Mouse (Mus musculus) retina, adult 2 months (tissue): Measurements from ENCODE around the gene Ripply3.

Source experiments
- DNase-seq: peaks from one replicate; pipeline ENCODE4 v3.0.0-alpha.2; 2012; ENCODE audit warnings: low read depth, low spot score

Ripply3 gene

DNA sequence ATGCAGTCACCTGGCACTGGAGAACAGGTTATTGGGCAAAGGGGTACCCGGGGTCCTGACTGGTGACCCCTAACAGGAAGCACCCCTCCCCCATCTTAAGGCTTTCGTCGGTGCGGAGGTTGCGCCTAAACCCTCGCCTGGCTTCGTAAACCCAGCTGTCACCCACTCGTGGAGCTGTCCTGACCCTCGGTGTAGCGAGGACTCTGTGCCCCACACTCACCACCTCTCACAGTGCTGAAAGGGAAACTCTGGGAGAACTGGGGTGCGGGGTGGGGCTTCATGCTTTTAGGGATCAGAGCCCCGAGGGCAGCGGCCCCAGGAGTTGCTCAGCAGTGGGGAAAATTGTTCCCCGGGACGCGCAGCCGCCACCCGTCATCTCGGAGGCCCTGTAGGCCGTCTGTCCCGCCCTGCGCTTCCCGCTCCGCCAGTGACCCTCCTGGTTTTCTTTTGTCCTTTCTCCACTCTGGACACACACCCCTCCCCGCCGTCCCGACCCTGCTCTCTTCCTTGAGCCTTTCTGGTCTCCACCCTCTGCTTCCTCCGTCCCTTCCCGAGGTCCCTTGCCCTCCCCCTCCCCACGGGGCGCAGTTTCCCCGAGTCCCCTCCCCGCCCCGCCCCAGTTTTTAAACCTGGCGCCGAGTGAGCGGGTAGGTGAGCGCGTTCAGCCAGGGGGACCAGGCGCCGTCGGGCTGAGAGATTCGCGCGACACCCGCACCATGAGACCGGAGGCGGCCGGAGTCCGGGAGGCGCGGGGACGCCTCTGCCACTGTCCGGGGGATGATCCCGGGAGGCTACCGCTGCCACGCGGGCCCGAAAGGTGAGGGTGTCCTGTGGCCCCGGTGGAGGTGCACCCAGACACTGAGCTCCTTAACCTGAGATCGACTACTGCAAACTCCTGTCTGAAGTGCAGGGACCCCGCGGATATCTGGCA lies at the start of gene Ripply3:
Ripply3 (plus strand) TSS at position 640 of the 931 bp plus-strand sequence.
- no peak for DNase-seq

DNA sequence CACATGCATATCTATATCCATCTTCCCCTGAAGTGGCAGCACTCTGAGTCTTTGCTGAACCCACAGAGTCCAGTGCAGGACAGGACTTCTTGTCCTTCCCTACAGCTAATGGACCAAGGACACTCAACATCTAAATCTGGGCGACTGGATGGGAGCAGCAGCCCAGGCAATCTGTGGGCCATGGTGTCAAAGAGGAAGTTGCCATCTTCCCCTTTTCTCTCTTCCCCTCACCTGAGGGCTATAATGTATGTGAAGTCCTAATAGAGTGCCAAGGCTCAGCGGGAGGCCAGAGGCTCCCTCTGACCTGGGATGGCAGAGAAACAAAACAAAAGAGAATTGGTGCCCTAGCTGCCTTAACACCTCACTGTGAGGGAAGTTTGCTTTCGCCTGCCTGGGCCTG lies 44.2 kb upstream of the Ripply3 start:
- no peak for DNase-seq

DNA sequence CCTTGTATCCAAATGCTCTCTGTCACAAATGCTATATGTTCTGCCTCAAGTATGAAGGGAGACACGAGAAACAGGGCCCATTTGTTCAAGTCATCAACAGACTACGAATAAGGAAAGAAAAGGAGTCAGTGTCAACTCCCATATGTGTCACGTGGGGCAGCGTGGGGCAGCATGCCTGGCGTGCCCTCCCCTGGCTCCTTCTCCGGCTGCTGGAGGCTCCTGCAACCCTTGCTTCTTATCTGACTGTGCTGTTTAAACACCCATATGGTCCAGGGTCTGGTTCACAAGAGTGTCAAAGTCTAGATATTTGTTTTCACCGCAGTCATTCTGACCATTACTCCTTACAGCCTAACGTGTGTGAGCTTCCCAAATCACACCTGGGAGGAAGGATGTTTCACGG lies 40.4 kb upstream of the Ripply3 start:
- no peak for DNase-seq

DNA sequence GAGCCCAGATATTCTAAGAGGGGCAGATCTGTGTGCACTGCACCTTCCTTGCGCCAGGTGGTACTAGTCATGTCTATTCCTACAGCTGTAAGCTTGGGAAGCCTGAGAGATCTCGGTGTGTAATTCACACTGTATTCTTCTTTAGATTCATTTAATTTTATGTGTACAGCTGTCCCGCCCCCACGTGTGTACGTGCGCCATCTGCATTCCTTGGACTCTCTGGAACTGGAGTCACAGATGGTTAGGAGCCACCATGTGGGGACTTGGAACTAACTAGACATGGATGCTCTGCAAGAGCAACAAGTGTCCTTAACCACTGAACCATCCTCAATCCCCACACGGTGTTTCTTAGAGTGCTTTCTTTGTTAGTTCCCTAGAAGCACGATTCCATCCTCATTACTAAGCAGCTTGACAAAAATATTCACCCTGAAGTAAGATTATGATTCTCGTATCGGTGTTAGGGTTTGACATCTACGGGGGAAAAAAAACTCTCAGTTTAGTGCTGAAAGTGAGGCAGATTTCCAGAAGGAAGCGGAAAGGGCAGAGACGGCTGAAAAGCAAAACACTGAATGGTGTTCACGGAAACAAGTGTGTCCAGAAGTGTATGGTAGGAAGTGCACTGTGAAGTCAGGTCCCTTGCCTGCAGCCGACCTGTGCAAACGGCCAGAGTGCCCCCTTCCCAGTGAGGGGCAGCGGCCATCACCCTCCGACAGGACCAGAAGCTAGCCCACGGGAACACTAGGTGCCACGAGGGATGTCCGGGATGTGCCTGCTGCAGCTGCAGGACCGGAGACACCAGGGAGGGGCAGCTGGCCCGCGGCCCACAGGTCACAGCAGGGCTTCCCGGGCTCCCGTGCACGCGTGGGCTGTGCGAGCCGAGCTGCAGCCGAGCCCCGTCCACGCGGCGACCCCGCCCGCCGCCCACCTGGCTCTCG lies 38.8 kb upstream of the Ripply3 start:
- DNase-seq = no peak

DNA sequence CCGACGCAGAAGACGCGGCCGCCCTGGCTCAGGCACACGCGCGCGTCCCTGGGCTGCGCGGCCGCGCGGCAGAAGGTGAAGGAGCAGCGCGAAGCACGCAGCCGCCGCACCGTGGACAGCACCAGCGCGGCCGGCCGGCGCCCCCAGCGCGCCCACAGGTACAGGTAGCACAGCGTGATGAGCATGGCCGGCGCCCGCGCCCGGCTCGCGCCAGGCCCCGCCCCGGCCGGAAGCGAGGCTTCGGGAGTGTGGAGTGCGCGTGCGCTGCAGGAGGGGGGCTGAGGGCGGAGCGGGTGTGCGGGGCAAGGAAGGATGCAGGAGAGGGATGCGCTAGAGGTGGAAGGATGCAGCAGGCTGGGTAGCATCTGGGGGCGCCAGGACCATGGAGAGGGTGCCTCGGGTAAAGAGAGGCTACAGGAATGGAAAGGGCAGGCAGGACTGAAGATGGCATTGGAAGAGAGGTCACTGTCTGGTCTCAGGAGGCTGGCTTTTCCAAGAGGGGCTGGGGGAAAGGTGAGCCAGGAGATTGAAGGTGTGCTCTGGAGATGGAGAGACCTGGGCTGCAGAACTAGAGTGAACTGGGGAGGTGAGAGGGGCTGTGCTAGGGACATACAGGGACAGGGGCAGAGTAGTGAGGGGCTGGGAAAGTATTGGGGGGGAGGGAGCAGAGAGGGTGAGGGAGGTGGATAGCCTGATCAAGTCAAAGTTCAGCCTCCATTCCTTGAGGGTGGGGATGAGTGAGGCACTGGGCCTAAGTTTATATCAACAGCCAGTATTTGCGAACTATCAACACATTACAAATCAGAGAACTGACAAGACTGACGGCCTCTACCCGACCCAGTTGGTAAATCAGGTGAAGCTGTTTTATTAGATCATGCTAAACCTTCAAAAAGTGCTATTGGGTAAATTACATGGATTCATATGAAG lies 37.9 kb upstream of the Ripply3 start:
- DNase-seq = peak; percentile 73

DNA sequence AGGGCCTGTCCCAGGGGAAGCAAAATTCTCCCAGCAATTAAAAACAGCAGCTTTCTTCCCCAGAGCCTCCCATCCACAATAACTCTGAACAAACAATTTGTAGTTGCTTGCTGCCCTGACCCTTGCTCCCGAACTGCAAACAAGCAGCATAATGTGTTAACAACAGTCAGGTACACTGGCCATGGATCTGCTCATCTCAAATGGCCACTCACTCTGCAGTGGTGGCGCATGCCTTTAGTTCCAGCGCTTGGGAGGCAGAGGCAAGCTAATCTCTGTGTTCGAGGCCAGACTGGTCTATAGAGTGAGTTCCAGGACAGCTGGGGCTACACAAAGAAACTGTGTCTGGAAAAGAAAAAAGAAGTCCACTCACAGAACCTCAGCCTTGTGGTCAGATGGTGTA lies 37.1 kb upstream of the Ripply3 start:
- no peak for DNase-seq

DNA sequence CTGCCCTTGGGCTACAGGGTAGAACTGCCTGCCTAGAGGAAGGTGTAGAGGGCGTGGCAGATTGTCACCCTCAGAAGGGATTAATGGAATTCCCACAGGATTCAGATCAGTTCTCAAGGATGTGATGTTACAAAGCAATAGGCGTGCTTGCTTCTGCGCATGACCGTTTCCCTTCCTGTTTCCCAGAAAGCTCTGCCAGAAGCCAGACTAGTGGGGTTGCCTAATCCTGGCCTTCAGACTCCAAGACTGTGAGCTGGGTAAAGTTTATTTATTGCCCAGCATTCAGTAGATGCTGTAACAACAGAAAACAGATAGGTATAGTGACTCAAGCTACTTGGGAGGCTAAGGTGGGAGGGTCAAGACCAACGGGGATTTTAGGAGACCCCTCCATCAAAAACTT lies 30.1 kb upstream of the Ripply3 start:
- no peak for DNase-seq

DNA sequence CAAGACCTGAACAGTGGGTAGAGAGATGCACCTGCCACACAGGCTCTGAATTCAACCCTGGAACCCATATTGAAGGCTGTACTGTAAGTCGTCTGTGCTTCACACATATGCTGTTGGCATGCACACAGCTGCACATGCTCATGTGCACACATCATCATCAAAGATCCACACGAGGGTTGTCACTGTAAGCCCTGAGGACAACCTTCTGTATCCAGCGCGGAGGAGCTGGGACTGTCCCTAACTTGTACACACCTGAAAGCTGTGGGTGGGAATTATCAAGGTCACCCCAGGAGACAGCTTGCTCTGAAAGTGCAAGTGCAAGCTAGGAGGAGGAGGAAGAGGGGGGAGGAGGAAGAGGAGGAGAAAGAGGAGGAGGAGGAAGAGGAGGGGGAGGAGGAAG lies 29.0 kb upstream of the Ripply3 start:
- no peak for DNase-seq

DNA sequence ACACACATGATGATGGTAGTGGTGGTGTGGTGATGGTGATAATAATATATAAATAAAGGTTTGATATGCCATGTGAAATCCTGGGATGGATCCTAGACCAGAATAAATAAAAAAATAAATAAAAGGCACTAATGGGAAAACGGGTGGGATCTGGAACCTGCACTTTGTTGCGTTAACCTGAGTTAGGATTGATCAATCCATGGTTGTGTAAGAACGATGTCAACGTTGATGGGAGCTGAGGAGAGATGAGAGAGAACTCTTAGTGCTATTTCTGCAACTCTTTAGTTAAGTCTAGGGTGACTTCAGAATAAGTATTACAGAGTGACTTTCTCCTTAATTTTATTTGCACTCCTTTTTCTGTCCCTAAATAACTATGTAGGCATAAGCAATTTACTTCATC lies 27.0 kb upstream of the Ripply3 start:
- DNase-seq = no peak

DNA sequence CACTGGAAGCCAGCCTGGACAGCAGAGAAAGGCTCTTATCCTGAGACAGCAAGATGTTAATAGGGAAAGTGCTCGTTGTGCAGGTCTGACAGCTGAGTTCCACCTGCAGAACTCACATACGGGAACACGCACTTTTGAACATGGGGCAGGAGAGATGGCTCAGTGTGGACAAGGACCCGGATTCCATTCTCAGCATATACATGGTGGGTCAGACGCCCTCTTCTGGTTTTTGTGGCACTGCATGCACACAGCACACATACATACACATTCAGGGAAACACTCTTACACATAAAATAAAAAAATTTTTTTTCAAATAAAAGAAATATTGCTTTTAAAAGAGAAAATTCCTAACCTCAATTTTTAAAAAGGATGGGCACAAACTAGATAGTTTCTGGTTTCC lies 26.5 kb upstream of the Ripply3 start:
- no peak for DNase-seq

DNA sequence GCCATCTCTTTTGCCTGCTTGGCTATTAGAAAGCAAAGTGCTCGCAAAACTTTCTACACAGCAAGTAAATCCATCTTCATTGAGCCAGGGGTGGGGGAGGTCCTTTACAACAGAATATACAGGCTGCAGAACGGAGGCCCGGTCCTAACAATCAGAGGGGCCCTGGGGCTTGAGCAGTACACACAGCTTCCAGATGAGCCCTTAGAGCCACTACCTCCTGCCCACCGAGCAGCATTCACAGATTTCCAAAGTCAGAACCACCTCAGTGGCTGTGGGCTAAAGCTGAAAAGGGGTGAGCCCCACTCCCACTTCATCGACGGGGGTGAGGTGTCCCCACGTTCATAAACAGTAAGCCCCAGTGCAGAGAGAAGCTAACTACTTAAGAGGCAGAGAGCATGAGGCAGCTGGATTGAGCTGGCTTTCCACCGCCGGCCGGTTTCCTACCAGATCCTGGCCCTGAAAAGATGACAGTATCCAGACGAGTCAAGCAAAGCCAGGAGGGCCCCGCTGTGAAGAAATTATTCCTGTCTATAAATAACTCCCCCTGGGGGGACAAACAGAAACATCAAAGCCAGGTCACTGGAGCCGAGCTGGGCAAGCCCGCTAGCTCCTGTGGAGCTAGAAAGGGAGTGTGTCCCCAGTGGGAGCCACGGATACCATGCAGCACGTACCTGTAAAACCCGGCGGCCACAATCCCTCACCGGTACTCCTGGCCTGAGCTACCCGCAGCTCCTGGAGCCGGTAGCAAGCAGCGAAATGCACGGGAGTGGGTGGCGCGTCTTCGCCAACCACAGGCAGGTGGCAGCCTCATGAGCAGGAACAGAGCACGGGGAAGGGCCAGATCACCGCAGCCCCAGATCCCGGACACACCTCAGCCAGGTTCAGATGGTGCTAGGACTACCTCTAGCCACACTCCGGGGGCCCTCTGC lies 25.7 kb upstream of the Ripply3 start:
- no peak for DNase-seq

DNA sequence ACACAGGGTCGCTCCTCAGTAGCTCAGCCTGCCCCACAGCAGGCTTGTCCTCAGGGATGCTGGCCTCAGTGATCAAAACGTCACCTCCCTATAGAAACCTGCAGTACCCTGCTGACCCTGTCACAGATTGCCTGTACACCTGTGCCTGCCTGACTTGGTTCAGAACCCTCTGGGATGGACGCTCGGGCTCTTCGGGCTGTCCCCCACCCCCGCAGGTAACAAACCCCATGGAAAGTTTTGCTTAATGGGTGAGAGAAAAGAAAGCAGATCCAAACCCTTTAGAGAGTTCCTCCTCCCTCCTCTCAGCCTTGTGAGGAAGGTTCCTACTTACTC lies 25.1 kb upstream of the Ripply3 start:
- no peak for DNase-seq

DNA sequence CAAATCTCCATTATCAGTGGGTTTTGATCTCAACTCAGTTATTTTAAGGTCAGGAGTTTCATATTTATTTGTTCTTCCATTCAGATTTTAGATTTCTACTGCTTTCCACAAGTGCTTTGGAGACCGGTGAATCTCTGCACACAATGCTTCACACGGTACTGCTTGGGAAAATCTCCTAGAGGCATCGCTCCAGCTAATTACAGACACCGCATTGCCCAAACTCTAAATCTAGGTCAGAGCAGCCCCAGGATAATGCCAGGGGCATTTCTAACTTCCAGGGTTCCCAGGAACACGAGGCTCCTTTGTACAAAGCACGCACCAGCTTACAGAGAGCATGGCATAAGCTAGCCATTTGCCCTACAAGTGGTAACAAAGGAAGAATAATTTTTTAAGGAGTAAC lies 20.7 kb upstream of the Ripply3 start:
- DNase-seq = no peak

DNA sequence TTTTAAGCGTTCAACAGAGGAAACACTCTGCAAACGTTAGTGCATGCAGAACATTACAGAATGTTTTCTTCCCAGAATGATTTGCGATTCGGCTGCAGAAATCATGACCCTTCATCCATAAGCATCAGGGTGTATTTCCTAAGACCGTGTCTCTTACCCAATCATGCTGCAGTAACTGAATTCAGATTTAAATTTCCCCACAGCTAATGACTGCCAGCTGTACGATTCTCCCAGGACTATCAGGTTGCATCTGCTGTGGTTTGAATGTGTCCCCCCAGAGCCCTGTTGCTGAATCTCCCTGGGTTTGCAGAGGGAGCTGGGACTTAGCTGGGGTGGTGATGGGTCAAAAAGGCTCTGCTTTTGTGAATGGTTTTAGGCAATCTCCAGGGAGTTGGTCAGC lies 20.3 kb upstream of the Ripply3 start:
- no peak for DNase-seq

DNA sequence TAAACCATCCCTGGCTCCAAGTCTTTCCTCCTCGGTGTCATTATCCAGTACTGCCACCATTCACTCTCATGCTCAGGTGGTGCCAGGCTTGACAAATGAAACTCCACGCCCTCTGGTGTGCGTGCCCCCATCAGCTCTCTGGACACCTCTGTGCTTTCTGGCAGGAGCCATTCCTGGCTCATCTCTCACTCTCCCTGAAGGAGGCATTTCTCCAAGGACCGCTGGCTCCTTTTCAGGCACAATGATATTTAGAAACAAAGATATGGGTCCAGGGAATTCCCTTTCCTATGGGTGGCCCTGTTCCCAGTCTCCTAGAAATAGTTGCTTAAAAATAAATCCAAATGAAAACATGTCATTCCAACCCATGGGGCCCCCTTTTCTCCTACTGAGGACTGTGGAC lies 19.2 kb upstream of the Ripply3 start:
- DNase-seq = no peak

DNA sequence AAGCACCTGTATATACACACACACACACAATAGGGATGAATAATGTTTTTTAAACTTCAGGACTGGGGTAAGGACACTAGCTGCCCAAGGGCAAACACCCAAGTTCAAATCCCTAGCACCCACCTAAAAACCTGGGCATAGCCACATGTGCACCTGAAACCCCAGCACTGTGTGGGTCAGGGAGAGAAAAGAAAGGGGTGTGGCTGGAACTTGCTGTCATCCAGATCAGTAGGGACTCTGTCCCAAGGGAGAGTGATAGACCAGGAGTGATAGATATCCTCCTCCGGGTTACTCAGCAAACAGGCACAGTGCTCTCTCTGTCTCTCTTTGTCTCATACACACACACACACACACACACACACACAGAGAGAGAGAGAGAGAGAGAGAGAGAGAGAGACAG lies 16.8 kb upstream of the Ripply3 start:
- DNase-seq = no peak

DNA sequence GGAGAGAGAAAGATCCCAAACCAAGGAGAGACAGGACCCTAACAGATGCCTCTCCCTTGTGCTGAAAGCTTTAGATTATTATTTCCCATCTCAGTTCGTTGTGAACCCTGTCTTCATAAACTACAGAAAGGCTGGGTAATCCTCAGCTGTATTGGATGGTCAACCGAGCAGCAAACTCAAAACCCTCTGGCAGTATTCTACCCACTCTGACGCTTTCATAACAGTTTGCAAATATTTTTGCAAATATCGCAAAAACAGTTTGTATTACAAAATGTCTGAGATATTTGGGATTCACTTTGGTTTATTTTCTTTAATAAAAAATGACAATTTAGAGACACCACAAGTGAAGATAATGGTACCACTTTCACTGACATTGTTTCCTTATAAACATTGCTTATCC lies 16.3 kb upstream of the Ripply3 start:
- no peak for DNase-seq

DNA sequence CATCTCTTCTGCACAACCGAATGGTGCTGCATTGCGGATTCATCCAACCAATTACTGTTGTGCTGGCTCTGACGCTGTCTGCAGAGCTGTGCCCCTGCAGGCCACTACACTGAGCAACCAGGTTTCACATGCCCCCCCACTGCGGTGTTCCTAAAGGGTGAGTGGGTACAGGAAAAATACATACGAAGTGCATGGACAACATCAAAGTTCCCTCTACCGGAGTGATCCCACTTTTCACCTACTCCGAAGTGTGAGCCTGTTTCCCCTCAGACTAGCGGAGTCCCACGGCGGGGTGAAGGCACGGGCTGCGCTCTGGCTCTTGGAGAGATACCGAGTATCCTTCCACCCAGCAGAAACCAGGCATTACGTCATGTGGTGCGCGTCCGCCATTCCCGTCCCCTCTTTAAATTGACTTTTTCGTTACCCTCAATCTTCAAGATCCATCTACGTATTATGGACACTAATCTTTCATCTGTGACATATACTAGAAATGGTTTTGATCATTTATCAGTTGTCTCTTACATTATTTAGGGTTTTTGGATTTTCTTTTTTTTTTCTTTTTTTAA lies 15.5 kb upstream of the Ripply3 start:
- peak; percentile 68 for DNase-seq

DNA sequence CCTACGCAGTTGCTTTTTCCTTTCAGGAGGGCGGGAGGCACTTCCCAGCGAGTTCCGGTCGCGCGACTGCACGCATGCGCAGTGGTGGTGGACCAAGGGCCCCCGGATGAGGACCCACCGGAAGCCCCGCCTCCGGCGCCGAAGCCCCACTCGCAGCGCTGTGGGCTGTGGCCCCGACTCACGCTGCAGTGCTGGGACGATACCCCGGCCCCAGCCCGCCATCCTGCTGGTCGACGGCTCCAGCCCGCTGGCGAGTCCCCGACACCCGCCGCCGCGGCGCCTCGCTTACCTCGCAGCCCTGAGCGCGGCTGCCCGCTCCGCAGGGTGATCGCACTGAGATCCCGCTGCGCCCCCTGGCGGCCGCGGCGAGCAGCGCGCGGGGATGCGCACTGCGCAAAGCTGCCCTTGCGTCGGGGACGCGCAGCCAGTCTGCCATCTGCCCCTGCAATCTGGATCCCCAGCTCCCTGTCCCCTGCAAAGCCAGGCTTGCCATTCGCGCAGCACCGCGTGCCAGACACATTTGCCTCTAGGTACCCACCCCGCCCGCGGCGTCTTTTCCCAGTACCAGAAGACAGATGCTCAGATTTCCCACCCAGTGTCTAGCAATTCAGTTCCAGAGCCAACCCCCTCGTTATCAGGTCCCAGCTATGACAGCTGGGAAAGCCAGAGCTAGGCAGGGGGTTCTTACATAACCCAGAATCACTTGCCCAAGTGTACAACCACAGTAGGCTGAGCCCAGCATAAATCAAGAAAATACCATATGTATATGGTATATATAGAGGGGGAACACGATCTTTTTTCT lies 14.8 kb upstream of the Ripply3 start, which contains the start of gene Hlcs:
Hlcs (minus strand) TSS at position 343 of the 802 bp plus-strand sequence.
- peak; percentile 96 for DNase-seq
